Mouse (Mus musculus) cerebellum, adult 18-20 months (tissue): Measurements from ENCODE around the gene Agap2.

ENCODE experiments used
- DNase-seq, 2 experiments: peaks; one replicate each; pipeline ENCODE4 v3.0.0; 2021

Agap2 gene

DNA sequence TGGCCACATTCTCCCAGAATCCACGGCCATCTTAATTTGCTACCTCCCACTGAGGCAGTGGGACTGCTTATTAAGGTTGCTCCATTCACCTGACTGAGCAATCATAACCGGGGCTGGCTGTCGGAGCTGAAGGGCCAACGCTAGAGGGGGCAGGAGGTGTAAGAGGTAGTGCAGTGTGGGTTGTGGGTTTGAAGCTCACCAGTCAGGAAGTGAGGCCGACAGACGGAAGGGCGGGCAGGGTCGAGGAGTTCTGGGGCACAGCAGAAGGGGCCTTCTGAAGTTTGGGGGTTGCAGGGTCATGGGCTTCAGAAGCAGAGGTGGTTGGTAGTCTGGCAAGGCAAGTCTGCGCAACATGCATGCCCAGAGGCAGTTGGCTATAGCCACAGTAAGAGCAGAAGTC, at the start of gene Agap2:
Gene Agap2 (plus strand): TSS at position 205 of the 400 bp plus-strand sequence.
- DNase-seq, result no peak

- peak; percentile 89 to 97 for DNase-seq
Measured at GRCm38 (mm10) chr10:127030336-127031296, 44.5 kb upstream of the Agap2 start, which contains the start of gene Tsfm. TSS of gene Tsfm (minus strand) at chr10:127030840.

GRCm38 (mm10) chr10:127033301-127033741, 41.8 kb upstream of the Agap2 start:
- no peak for DNase-seq

- no peak for DNase-seq
Measured at GRCm38 (mm10) chr10:127036273-127036672, 38.8 kb upstream of the Agap2 start.

DNA sequence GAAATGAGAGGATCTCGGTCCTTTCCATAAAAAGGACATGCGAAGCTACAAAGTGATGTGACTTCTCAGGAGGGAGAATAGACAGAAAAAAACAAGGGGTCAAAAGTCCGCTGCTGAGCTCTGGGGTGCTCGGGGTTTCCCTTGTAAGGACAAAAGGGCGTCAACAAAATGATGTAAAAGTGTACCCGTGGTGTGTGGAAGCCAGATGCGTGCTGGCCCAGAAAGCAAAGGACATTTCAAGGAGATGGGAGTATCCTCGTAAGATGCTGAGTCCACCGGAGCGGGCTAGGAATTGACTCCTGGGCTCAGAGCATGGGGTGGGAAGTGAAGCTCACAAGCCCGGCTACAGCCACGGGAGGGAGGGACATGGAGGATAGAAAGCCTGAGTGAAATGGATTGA, 37.4 kb upstream of the Agap2 start:
- DNase-seq, result no peak

DNA sequence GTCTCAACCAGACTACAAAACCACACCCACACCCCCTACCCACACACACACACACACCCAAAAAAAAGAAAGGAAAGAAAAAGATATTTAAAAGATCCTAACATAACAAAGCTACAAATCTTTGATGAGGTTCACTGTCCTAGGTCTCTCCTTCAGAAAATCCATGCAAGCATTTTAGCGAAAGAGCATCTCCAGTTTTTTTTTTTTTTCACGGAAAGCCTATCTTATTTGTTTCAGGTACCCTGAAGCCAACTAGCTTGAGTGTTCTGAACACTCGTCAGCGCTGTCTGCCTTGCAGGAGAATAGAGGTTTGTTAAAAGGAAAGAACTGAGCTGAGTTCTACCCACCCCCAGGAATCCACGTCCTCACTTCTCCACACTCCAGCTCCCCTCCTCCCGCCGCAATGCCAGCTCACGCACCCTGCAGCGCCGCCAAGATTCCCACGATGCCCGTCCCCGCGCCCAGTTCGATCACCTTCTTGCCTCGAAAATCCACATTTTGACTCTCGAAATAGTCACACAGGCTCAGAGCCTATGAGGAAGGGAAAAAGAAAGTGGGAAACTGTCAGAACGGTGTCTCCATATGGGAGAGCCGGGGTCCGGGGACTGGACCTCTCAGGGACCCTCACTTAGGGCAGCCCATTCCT, 34.4 kb upstream of the Agap2 start:
- DNase-seq, result peak; percentile 34 to 38

DNA sequence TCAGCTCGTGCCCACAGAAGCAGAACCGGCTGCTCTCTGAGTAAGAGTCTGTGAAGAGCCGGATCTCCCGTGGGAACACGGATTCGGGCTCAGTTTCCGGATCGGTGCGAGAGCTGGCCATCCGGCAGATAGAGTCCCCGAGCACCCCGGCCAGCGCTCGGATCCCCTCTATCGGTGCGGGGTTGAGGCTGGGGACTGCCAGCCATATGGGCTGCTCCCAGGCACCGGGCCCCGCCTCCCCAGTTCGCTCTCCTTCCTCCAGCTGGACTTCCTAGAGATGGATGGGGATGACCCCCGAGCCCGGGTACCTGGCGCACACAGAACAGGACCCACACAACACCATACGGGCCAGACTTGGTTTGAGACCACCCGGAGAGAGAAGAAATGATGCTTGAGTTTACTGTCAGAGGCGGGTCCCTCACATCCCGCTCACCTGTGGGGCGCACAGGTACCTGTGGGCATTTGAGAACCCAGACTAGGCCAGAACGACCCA, 33.8 kb upstream of the Agap2 start, which contains the start of the genes Mettl1 and Eef1akmt3:
Gene Mettl1 (plus strand): TSS at position 141 of the 493 bp plus-strand sequence.
Gene Eef1akmt3 (minus strand): TSS at position 240 of the 493 bp plus-strand sequence.
- DNase-seq, result peak in 1 of 2 experiments; percentile 49

DNA sequence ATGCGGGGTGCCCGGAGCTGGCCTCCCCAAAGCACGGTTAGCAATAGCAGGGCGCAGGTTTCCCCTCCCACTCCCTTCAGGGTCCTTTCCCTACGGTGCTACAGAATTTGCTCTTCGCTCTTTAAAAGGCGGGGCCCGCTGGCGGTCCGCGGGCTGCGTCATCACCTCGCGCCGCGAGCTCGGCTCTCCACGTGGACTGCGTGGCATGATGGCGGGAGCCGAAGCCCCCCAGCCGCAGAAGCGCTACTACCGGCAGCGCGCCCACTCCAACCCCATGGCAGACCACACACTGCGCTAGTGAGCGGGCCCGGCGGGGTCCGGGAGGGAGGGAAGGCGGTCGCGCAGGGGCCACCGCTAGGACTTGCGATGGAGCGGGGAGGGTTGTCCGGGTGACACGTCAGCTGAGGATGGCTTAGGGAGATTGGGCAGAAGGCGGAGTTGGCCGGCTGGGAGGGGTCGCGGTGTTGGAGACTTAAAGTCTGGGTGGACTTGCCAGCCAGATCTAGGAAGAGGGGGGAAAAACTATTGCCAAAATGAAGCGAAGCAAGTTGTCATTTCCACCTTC, 33.2 kb upstream of the Agap2 start:
- peak; percentile 82 to 92 for DNase-seq

GRCm38 (mm10) chr10:127042468-127043115, 32.5 kb upstream of the Agap2 start:
- DNase-seq, result no peak

GRCm38 (mm10) chr10:127043187-127043586, 31.9 kb upstream of the Agap2 start:
- no peak for DNase-seq

- DNase-seq, result no peak
Measured at GRCm38 (mm10) chr10:127047954-127048353, 27.1 kb upstream of the Agap2 start, which contains the start of gene Cyp27b1. TSS of gene Cyp27b1 (plus strand) at chr10:127048250.

- no peak for DNase-seq
Measured at GRCm38 (mm10) chr10:127048608-127049394, 26.3 kb upstream of the Agap2 start.

DNA sequence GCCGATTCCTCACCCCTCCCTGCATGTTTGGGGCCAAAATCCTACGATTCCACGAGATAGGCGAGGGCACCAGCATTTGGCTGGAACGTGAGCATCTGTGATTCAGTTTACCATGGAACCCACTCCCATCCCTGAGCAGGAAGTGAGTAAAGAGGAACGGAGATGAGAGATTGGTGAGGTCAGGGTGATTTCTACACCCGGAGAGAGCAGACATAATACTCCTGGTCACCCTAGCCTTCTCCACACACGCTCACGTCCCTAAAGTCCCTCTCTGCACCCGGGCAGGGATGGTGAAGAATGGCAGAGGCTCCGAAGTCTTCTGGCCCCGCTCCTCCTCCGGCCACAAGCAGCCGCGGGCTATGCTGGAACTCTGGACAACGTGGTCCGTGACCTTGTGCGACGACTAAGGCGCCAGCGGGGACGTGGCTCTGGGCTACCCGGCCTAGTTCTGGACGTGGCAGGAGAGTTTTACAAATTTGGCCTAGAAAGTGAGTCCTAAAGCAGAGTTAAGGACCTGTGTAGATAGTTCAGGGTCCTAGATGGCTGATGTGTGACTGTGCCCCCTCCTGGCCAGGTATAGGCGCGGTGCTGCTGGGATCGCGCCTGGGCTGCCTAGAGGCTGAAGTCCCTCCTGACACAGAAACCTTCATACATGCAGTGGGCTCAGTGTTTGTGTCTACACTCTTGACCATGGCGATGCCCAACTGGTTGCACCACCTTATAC, 25.5 kb upstream of the Agap2 start:
- no peak for DNase-seq

DNA sequence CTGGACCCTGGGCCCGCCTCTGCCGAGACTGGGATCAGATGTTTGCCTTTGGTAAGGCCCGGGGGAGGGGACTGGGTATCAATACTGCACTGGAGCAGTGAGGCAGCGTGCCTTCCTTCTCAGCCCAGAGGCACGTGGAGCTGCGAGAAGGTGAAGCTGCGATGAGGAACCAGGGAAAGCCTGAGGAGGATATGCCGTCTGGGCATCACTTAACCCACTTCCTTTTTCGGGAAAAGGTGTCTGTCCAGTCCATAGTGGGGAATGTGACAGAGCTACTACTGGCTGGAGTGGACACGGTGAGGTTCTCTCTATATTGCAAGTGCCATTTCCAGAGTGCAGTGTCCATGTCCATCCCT, 25.0 kb upstream of the Agap2 start:
- DNase-seq, result no peak

GRCm38 (mm10) chr10:127054646-127055045, 20.4 kb upstream of the Agap2 start:
- DNase-seq, result no peak

GRCm38 (mm10) chr10:127055406-127055805, 19.7 kb upstream of the Agap2 start:
- DNase-seq, result no peak

- no peak for DNase-seq
Measured at GRCm38 (mm10) chr10:127056490-127056889, 18.6 kb upstream of the Agap2 start.

DNA sequence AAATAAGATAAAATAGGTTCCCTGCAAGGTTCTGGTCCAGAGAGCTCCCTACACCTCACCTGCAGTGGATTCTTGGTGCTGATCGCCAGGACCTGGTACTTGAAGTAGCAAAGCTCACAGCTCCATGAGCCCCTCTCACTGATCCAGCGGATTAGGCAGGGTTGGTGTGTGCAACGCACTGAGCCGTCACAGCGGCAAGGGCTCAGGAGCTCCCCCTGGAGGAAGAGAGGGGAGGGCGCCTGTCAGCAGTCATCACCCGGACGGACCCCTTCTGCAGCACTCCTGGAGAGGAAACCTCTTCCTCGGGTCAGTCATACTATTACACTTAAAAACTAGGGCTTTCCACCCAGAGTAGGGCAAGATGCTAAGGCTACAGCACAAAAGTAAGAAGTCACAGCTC, 16.9 kb upstream of the Agap2 start:
- DNase-seq, result peak; percentile 79 to 85

GRCm38 (mm10) chr10:127058708-127059107, 16.4 kb upstream of the Agap2 start:
- DNase-seq, result peak in 1 of 2 experiments; percentile 35

DNA sequence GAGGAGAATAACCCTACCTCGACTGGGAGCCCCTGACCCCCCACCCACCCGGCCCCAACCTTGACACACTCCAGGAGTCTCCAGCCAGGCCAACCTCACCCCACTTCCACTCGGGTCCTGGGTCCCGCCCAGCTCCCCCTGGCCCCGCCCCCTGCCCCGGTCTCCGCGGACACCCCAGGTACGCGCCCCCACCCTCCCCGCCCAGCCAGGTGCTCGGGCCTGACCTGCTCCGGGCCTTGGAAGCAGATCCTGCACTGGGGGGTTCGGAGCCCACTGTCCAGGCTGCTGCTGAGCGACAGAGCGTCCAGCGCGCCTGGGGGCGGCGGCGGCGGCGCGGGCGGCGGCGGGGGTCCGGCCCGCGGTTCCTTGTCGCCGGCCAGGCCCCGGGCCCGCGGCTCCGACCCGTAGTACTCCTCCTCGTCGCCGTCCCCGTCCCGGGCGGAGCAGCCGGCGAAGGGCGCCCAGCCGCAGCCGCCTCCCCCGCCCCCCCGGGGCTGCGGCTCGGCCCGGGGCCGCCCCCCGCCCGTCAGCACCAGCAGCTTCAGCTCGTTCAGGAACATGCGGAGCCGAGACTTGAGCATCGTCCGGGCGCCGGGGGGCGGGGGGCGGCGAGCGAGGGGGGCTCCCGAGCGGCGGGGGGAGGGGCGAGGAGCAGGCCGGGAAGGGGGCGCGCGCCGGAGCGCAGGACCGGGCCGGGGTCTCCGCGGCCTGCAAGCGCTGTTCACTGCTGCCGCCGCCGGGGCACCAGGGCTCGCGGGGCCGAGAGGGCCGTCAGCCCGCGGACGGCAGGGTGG, 15.7 kb upstream of the Agap2 start:
- DNase-seq, result peak; percentile 41 to 60
